Mouse (Mus musculus) kidney, postnatal 0 days (tissue): ENCODE measurements at regions not wholly inside any gene's neighbourhood (a gene's known extent, or its start where the extent isn't known, plus 50 kb on each side); places are given as distances from the start of the nearest gene placed in this dataset.

Source experiments
- ATAC-seq: fragments of 200-750 bp; cut with Nextera tagmentation; replicated peaks from 2 replicates; pipeline ENCODE4 v1.8.0; 2017; ENCODE audit warnings: low read depth, moderate number of reproducible peaks, moderate TSS enrichment, moderate library complexity; ENCODE audit not compliant: low FRiP score
- DNase-seq: peaks from one replicate; pipeline ENCODE4 v3.0.0-alpha.2; 2016; ENCODE audit warnings: low spot score
- H3K27ac ChIP-seq: fragments of 300-500 bp; sonication (generic); 2 replicates; pipeline ENCODE4 v1.5.1; 2014; ENCODE audit warnings: mild to moderate bottlenecking
- H3K27me3 ChIP-seq: fragments of 300-500 bp; sonication (generic); 2 replicates; pipeline ENCODE4 v1.6.1; 2014; ENCODE audit warnings: low read length, mixed read lengths; ENCODE audit not compliant: insufficient read depth
- H3K36me3 ChIP-seq: fragments of 300-500 bp; sonication (generic); 2 replicates; pipeline ENCODE4 v1.6.1; 2014; ENCODE audit warnings: low read length, mixed read lengths; ENCODE audit not compliant: insufficient read depth
- H3K4me1 ChIP-seq: fragments of 300-500 bp; sonication (generic); replicated peaks from 2 replicates; pipeline ENCODE4 v1.6.1; 2014; ENCODE audit warnings: antibody characterized with exemption, low read length, mixed read lengths; ENCODE audit not compliant: insufficient read depth
- H3K4me2 ChIP-seq: fragments of 300-500 bp; sonication (generic); 2 replicates; pipeline ENCODE4 v1.6.1; 2014; ENCODE audit warnings: mild to moderate bottlenecking, low read length, moderate library complexity, mixed read lengths
- H3K4me3 ChIP-seq: fragments of 300-500 bp; sonication (generic); replicated peaks from 2 replicates; pipeline ENCODE4 v1.5.1; 2014; ENCODE audit warnings: low read depth, low read length
- H3K9ac ChIP-seq: fragments of 300-500 bp; sonication (generic); 2 replicates; pipeline ENCODE4 v1.6.1; 2014; ENCODE audit warnings: low read depth, low read length
- H3K9me3 ChIP-seq: fragments of 300-500 bp; sonication (generic); replicated peaks from 2 replicates; pipeline ENCODE4 v1.6.1; 2016; ENCODE audit warnings: low read length, inconsistent platforms, mixed read lengths
- CTCF ChIP-seq: IDR thresholded peaks from 2 replicates; pipeline ENCODE4 v1.5.1; 2016; ENCODE audit warnings: antibody characterized with exemption, low read depth, mild to moderate bottlenecking, moderate library complexity
- WGBS: fragments of 180-500 bp; shearing (Covaris S2); extraction: QIAGEN DNeasy Blood & Tissue Kit; methylation state at CpG from one replicate; pipeline ENCODE4 v1.1.7; 2014; 5-methylcytosine and 5-hydroxymethylcytosine counted together

GRCm38 (mm10) chr11:110702119-110702518 lies 265.7 kb upstream of the Kcnj16 start:
- no peak for TF ChIP-seq CTCF

DNA sequence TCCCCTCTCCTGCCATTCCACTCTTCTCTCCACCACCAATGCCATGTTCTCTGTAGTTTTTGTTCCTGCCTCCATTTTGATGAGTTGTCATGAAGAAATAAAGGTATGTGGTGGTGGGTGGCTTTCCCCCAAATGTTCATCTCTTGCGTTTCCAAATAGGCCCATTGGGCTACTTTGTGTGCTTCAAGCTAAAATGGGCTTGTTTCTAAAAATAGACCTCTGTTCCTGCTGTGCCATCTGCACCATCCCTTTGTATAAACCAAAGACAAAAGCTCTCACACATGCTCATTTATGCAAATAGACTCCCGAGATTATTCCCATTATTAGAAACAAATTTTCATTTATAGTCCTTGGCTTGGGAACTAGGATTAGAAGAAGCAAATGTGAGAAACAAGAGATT lies 264.3 kb upstream of the Kcnj16 start:
- H3K27me3 ChIP-seq, result no peaks in the 10 kb centered on the region
- TF ChIP-seq CTCF, result no peak
- DNase-seq (no peak), ATAC-seq (no peak)
- no peak overlapping the region for H3K4me2 ChIP-seq
- no peak overlapping the region for H3K4me3 ChIP-seq
- H3K4me1 ChIP-seq, result no peaks in the 10 kb centered on the region
- no peaks in the 10 kb centered on the region for H3K36me3 ChIP-seq
- H3K9ac ChIP-seq, result no peak overlapping the region
- H3K27ac ChIP-seq, result no peak overlapping the region
- WGBS, result 95% methylated on average over 2 of the region's 2 CpGs
- H3K9me3 ChIP-seq, result no peaks in the 10 kb centered on the region

More at GRCm38 (mm10) chr11:110702119-110702518, 265.7 kb upstream of the Kcnj16 start:
- Histone ChIP-seq H3K27ac (no peak overlapping the region), H3K9ac (no peak overlapping the region), H3K4me2 (no peak overlapping the region), H3K36me3 (no peaks in the 10 kb centered on the region), H3K4me1 (no peaks in the 10 kb centered on the region), H3K27me3 (no peaks in the 10 kb centered on the region), H3K9me3 (no peaks in the 10 kb centered on the region), H3K4me3 (no peak overlapping the region)
- 92% methylated on average over 5 of the region's 5 CpGs for WGBS
- DNase-seq (no peak), ATAC-seq (no peak)

GRCm38 (mm10) chr11:110707328-110707727 lies 260.5 kb upstream of the Kcnj16 start:
- ATAC-seq, result no peak
- 85% methylated on average over 4 of the region's 4 CpGs for WGBS
- H3K4me3 ChIP-seq, result no peak overlapping the region
- H3K4me1 ChIP-seq, result no peaks in the 10 kb centered on the region
- no peak for TF ChIP-seq CTCF
- H3K9ac ChIP-seq, result no peak overlapping the region
- no peak for DNase-seq
- no peaks in the 10 kb centered on the region for H3K27me3 ChIP-seq
- H3K27ac ChIP-seq, result no peak overlapping the region
- no peaks in the 10 kb centered on the region for H3K9me3 ChIP-seq
- H3K36me3 ChIP-seq, result no peaks in the 10 kb centered on the region
- no peak overlapping the region for H3K4me2 ChIP-seq

DNA sequence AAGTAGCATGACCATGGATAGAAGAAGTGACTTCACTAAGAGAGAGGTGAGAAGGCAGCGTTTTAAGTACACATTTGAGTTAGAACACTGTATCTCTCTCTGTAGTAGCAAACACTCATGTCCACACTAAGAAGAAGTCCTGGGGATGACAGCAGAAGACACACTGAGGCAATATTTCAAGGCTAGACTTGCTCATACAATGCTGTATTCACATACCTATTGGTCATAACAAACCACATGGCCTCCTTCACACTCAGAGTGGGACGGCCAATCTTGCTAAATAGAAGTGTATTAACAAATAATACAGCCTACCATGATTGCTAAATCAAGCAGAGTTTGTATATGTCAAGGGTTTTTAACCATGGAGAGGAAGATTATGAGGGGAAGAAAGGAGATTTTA lies 252.5 kb upstream of the Kcnj16 start:
- ATAC-seq, result no peak
- Histone ChIP-seq H3K27ac (no peak overlapping the region), H3K9me3 (no peaks in the 10 kb centered on the region), H3K27me3 (no peaks in the 10 kb centered on the region), H3K9ac (no peak overlapping the region), H3K4me2 (no peak overlapping the region), H3K4me3 (no peak overlapping the region), H3K4me1 (no peaks in the 10 kb centered on the region), H3K36me3 (no peaks in the 10 kb centered on the region)
- TF ChIP-seq CTCF, result no peak
- DNase-seq, result no peak
- 83% methylated on average over 2 of the region's 2 CpGs for WGBS

DNA sequence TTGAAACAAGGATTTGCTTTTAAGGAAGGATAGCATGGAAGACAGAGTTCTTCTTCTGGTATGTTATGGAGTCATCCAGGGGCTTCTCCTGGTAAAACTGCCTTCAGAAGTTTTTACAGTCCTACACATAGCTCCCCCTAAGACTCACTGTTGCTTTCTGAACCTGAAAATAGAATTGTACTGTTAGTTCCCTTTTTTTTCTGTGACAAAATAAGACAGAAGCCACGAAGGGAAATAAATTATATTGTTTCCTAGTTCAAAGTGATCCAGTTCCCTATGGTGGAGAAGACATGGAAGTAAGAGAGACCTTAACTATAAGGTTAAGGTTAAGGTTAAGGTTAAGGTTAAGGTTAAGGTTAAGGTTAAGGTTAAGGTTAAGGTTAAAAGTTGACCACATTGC lies 251.5 kb upstream of the Kcnj16 start:
- Histone ChIP-seq H3K4me2 (no peak overlapping the region), H3K9ac (no peak overlapping the region), H3K9me3 (no peaks in the 10 kb centered on the region), H3K4me1 (no peaks in the 10 kb centered on the region), H3K36me3 (no peaks in the 10 kb centered on the region), H3K4me3 (no peak overlapping the region), H3K27ac (no peak overlapping the region), H3K27me3 (no peaks in the 10 kb centered on the region)
- TF ChIP-seq CTCF, result no peak
- DNase-seq (no peak), ATAC-seq (no peak)
- WGBS, result 50% methylated on average over 1 of the region's 1 CpGs

- 80% methylated on average over 5 of the region's 5 CpGs for WGBS
- no peak for DNase-seq
- H3K9ac ChIP-seq, result no peak overlapping the region
- TF ChIP-seq CTCF, result no peak
- no peak overlapping the region for H3K27ac ChIP-seq
- H3K4me3 ChIP-seq, result no peak overlapping the region
- no peaks in the 10 kb centered on the region for H3K27me3 ChIP-seq
- H3K4me1 ChIP-seq, result no peaks in the 10 kb centered on the region
- H3K36me3 ChIP-seq, result no peaks in the 10 kb centered on the region
- no peak for ATAC-seq
- no peaks in the 10 kb centered on the region for H3K9me3 ChIP-seq
- no peak overlapping the region for H3K4me2 ChIP-seq
Observed at GRCm38 (mm10) chr11:110722701-110723100, 245.1 kb upstream of the Kcnj16 start.

GRCm38 (mm10) chr11:110723971-110724370 lies 243.9 kb upstream of the Kcnj16 start:
- Histone ChIP-seq H3K4me3 (no peak overlapping the region), H3K27ac (no peak overlapping the region), H3K4me2 (no peak overlapping the region), H3K9ac (no peak overlapping the region), H3K36me3 (no peaks in the 10 kb centered on the region), H3K4me1 (no peaks in the 10 kb centered on the region), H3K9me3 (no peaks in the 10 kb centered on the region), H3K27me3 (no peaks in the 10 kb centered on the region)
- WGBS, result 93% methylated on average over 6 of the region's 6 CpGs
- ATAC-seq (no peak), DNase-seq (no peak)
- TF ChIP-seq CTCF, result no peak
